Mouse (Mus musculus) Patski (cell line): Measurements from ENCODE around the gene Zfp706. TPM values are rescaled to one million over a fixed set of nuclear protein-coding genes. Genes with fewer than 3 reads are reported as not detected.

Experiments used
- ATAC-seq: fragments of 100-300 bp; one replicate; pipeline ENCODE4 v1.8.0; 2021
- CTCF ChIA-PET: fragments of 350-600 bp; sonication (Branson Sonifier 250); formaldehyde crosslinking; loops from one replicate; lab custom pipeline; 2022; ENCODE audit warnings: inconsistent platforms; lab: Charles Lee
- POLR2A ChIA-PET: fragments of 350-600 bp; sonication (Branson Sonifier 250); formaldehyde crosslinking; loops from one replicate; lab custom pipeline; 2022; ENCODE audit warnings: antibody characterized with exemption, inconsistent platforms; lab: Charles Lee
- DNase-seq: peaks from one replicate; pipeline ENCODE4 v3.0.0-alpha.2; 2011; ENCODE audit warnings: low read depth, low spot score
- H3K27me3 ChIP-seq: fragments of 371-371 bp; one replicate; pipeline ENCODE4 v1.5.1; 2021
- CTCF ChIP-seq: fragments of 100-300 bp; IDR thresholded peaks from one replicate; pipeline ENCODE4 v1.5.1; 2021
- in situ Hi-C: fragments of 300-500 bp; cut with MboI; formaldehyde crosslinking; loops from 3 replicates; pipeline ENCODE4 v1.11.1; 2018; ENCODE audit warnings: low pct_unique_long_range_greater_than_20kb, mixed read lengths
- polyA plus RNA-seq: library from polyadenylated mRNA; unstranded; gene quantifications from one replicate; pipeline ENCODE4 v1.2.3, GENCODE M21; 2021

The Zfp706 gene
- polyA plus RNA-seq, 1 experiment from 2014 or later, result 267 TPM

- ChIA-PET CTCF (interaction anchor here (0.8 to 1.3 kb wide), 2 partner anchors 9 to 31 kb away, joined by 3 read pairs; no protein-coding TSS in a partner anchor), POLR2A (no interaction called here)
- DNase-seq (no peak), ATAC-seq (no peak)
- in situ Hi-C loops, result no loop called here
- no peaks in the 10 kb centered on the region for H3K27me3 ChIP-seq
- TF ChIP-seq CTCF, result no peak
These were observed 27.3 kb downstream of the Zfp706 start for GRCm38 (mm10) chr15:36980238-36980637.

- ATAC-seq (no peak), DNase-seq (no peak)
- ChIA-PET POLR2A (no interaction called here), CTCF (interaction anchor here (2.2 kb wide), 1 partner anchor 11 kb away, joined by 6 read pairs; no protein-coding TSS in a partner anchor)
- no peak for TF ChIP-seq CTCF
- H3K27me3 ChIP-seq, result no peaks in the 10 kb centered on the region
- in situ Hi-C loops, result no loop called here
These were observed 27.9 kb downstream of the Zfp706 start for GRCm38 (mm10) chr15:36979488-36980201.

GRCm38 (mm10) chr15:36979159-36979487 is 28.4 kb downstream of the Zfp706 start:
- H3K27me3 ChIP-seq, result no peaks in the 10 kb centered on the region
- TF ChIP-seq CTCF, result no peak
- in situ Hi-C loops, result no loop called here
- no peak for DNase-seq
- CTCF ChIA-PET, result interaction anchor here (1.0 to 2.2 kb wide), 2 partner anchors 11 to 15 kb away, joined by 3 to 6 read pairs; no protein-coding TSS in a partner anchor
- ATAC-seq, result no peak
- POLR2A ChIA-PET, result no interaction called here

- DNase-seq (no peak), ATAC-seq (no peak)
- in situ Hi-C loops, result no loop called here
- no peaks in the 10 kb centered on the region for H3K27me3 ChIP-seq
- ChIA-PET CTCF (interaction anchor here (2.2 kb wide), 1 partner anchor 12 kb away, joined by 6 read pairs; no protein-coding TSS in a partner anchor), POLR2A (interaction anchor here (0.9 to 1.0 kb wide), 2 partner anchors 10 to 105 kb away, joined by 3 read pairs; no protein-coding TSS in a partner anchor)
- no peak for TF ChIP-seq CTCF
These were observed 29.8 kb downstream of the Zfp706 start for GRCm38 (mm10) chr15:36977823-36978222.

GRCm38 (mm10) chr15:36975690-36976089 is 31.9 kb downstream of the Zfp706 start:
- no peak for ATAC-seq
- CTCF ChIA-PET, result interaction anchor here (1.1 to 1.3 kb wide), 2 partner anchors 11 to 21 kb away, joined by 3 read pairs; no protein-coding TSS in a partner anchor
- in situ Hi-C loops, result no loop called here

GRCm38 (mm10) chr15:36975256-36975620 is 32.3 kb downstream of the Zfp706 start:
- ChIA-PET POLR2A (no interaction called here), CTCF (interaction anchor here (0.9 to 1.3 kb wide), 3 partner anchors 12 to 21 kb away, joined by 3 read pairs; no protein-coding TSS in a partner anchor)
- no peak for ATAC-seq
- H3K27me3 ChIP-seq, result no peaks in the 10 kb centered on the region
- no peak for DNase-seq
- in situ Hi-C loops, result no loop called here
- no peak for TF ChIP-seq CTCF

More at GRCm38 (mm10) chr15:36975690-36976089, 31.9 kb downstream of the Zfp706 start:
- no peak for DNase-seq
- TF ChIP-seq CTCF, result no peak
- POLR2A ChIA-PET, result no interaction called here
- H3K27me3 ChIP-seq, result no peaks in the 10 kb centered on the region

- in situ Hi-C loops, result no loop called here
- ChIA-PET POLR2A (no interaction called here), CTCF (interaction anchor here (0.9 to 1.3 kb wide), 2 partner anchors 16 to 20 kb away, joined by 3 read pairs; no protein-coding TSS in a partner anchor)
- H3K27me3 ChIP-seq, result no peaks in the 10 kb centered on the region
- ATAC-seq (no peak), DNase-seq (no peak)
- no peak for TF ChIP-seq CTCF
These were observed 32.8 kb downstream of the Zfp706 start for GRCm38 (mm10) chr15:36974614-36975255.

GRCm38 (mm10) chr15:36973714-36974113 is 33.9 kb downstream of the Zfp706 start:
- in situ Hi-C loops, result no loop called here
- ChIA-PET CTCF (no interaction called here), POLR2A (no interaction called here)
- no peak for TF ChIP-seq CTCF
- ATAC-seq (no peak), DNase-seq (no peak)
- no peaks in the 10 kb centered on the region for H3K27me3 ChIP-seq

- ChIA-PET POLR2A (no interaction called here), CTCF (no interaction called here)
- in situ Hi-C loops, result no loop called here
- no peak for ATAC-seq
- H3K27me3 ChIP-seq, result no peaks in the 10 kb centered on the region
- TF ChIP-seq CTCF, result no peak
- no peak for DNase-seq
These were observed 34.3 kb downstream of the Zfp706 start for GRCm38 (mm10) chr15:36973290-36973689.

- in situ Hi-C loops, result no loop called here
- POLR2A ChIA-PET, result no interaction called here
- no peaks in the 10 kb centered on the region for H3K27me3 ChIP-seq
- ATAC-seq, result no peak
- CTCF ChIA-PET, result no interaction called here
- no peak for TF ChIP-seq CTCF
- no peak for DNase-seq
These were observed 37.8 kb downstream of the Zfp706 start for GRCm38 (mm10) chr15:36969794-36970193.

- ChIA-PET CTCF (interaction anchor here (1.4 kb wide), 1 partner anchor 61 kb away, joined by 3 read pairs; no protein-coding TSS in a partner anchor), POLR2A (no interaction called here)
- DNase-seq, result no peak
- TF ChIP-seq CTCF, result no peak
- no peaks in the 10 kb centered on the region for H3K27me3 ChIP-seq
- in situ Hi-C loops, result no loop called here
- no peak for ATAC-seq
These were observed 39.3 kb downstream of the Zfp706 start for GRCm38 (mm10) chr15:36968295-36968694.
